Mouse (Mus musculus) lung, postnatal 10 days (tissue): ENCODE data around the gene Pik3r1.

ENCODE experiments used
- DNase-seq: peaks from one replicate; pipeline ENCODE4 v3.0.0; 2021

Gene Pik3r1

GRCm38 (mm10) chr13:101765976-101766375 is 2.0 kb downstream of the Pik3r1 start:
- DNase-seq = no peak

GRCm38 (mm10) chr13:101764111-101764510 is 3.9 kb downstream of the Pik3r1 start:
- DNase-seq = no peak

GRCm38 (mm10) chr13:101763676-101764075 is 4.3 kb downstream of the Pik3r1 start:
- DNase-seq = no peak

- DNase-seq = no peak
Measured at GRCm38 (mm10) chr13:101763149-101763548, 4.9 kb downstream of the Pik3r1 start.

- DNase-seq = no peak
Measured at GRCm38 (mm10) chr13:101761617-101762016, 6.4 kb downstream of the Pik3r1 start.

GRCm38 (mm10) chr13:101760953-101761352 is 7.1 kb downstream of the Pik3r1 start:
- no peak for DNase-seq

GRCm38 (mm10) chr13:101760001-101760687 is 7.9 kb downstream of the Pik3r1 start:
- DNase-seq = peak; percentile 27

GRCm38 (mm10) chr13:101759281-101759871 is 8.6 kb downstream of the Pik3r1 start:
- no peak for DNase-seq

GRCm38 (mm10) chr13:101757801-101758422 is 10.1 kb downstream of the Pik3r1 start:
- DNase-seq = no peak

- DNase-seq = no peak
Measured at GRCm38 (mm10) chr13:101755228-101755627, 12.8 kb downstream of the Pik3r1 start.

GRCm38 (mm10) chr13:101753639-101754038 is 14.4 kb downstream of the Pik3r1 start:
- peak; percentile 63 for DNase-seq

- no peak for DNase-seq
Measured at GRCm38 (mm10) chr13:101751816-101752215, 16.2 kb downstream of the Pik3r1 start.

GRCm38 (mm10) chr13:101746012-101746595 is 21.9 kb downstream of the Pik3r1 start:
- DNase-seq = no peak

- peak; percentile 36 for DNase-seq
Measured at GRCm38 (mm10) chr13:101744943-101745342, 23.1 kb downstream of the Pik3r1 start.

- no peak for DNase-seq
Measured at GRCm38 (mm10) chr13:101744053-101744452, 24.0 kb downstream of the Pik3r1 start.

GRCm38 (mm10) chr13:101743247-101743646 is 24.8 kb downstream of the Pik3r1 start:
- DNase-seq = no peak

- DNase-seq = peak; percentile 64
Measured at GRCm38 (mm10) chr13:101742596-101742995, 25.4 kb downstream of the Pik3r1 start.

- DNase-seq = no peak
Measured at GRCm38 (mm10) chr13:101741530-101742309, 26.3 kb downstream of the Pik3r1 start.

- DNase-seq = peak; percentile 22
Measured at GRCm38 (mm10) chr13:101739732-101740381, 28.2 kb downstream of the Pik3r1 start.

- DNase-seq = peak; percentile 45
Measured at GRCm38 (mm10) chr13:101738769-101739168, 29.2 kb downstream of the Pik3r1 start.

GRCm38 (mm10) chr13:101736521-101737387 is 31.3 kb downstream of the Pik3r1 start:
- peak; percentile 46 for DNase-seq
